Mouse (Mus musculus) heart, embryonic 10.5 days (tissue): ENCODE results near the gene Crip2. TPM values are rescaled to one million over a fixed set of nuclear protein-coding genes. Genes with fewer than 3 reads are reported as not detected.

Experiments used
- DNase-seq: peaks from one replicate; pipeline ENCODE4 v3.0.0-alpha.2; 2017; ENCODE audit warnings: low spot score
- H3K27ac ChIP-seq: fragments of 300-500 bp; sonication (generic); 2 replicates; pipeline ENCODE4 v1.5.1; 2016; ENCODE audit warnings: mild to moderate bottlenecking
- H3K27me3 ChIP-seq: fragments of 300-500 bp; sonication (generic); 2 replicates; pipeline ENCODE4 v1.6.1; 2016; ENCODE audit warnings: mild to moderate bottlenecking; ENCODE audit not compliant: poor library complexity, insufficient read depth, severe bottlenecking
- H3K36me3 ChIP-seq: fragments of 300-500 bp; sonication (generic); 2 replicates; pipeline ENCODE4 v1.6.1; 2016; ENCODE audit warnings: mild to moderate bottlenecking, moderate library complexity
- H3K4me1 ChIP-seq: fragments of 300-500 bp; sonication (generic); 2 replicates; pipeline ENCODE4 v1.6.1; 2016; ENCODE audit warnings: mild to moderate bottlenecking
- H3K4me3 ChIP-seq: fragments of 300-500 bp; sonication (generic); 2 replicates; pipeline ENCODE4 v1.5.1; 2016; ENCODE audit warnings: mild to moderate bottlenecking, moderate library complexity
- H3K9me3 ChIP-seq: fragments of 300-500 bp; sonication (generic); 2 replicates; pipeline ENCODE4 v1.6.1; 2016; ENCODE audit warnings: mild to moderate bottlenecking, moderate library complexity
- WGBS: fragments of 180-500 bp; shearing (Covaris S2); methylation state at CpG from one replicate; pipeline ENCODE4 v1.1.7; 2016; 5-methylcytosine and 5-hydroxymethylcytosine counted together
- polyA plus RNA-seq: library from polyadenylated mRNA; unstranded; fragments of >200 nt; fragmentation: Nextera tagmentation; extraction: Ambion mirVana; gene quantifications from 2 replicates; pipeline ENCODE4 v1.2.1, GENCODE M21; 2016

Crip2 gene
- 956 and 1,505 TPM in 2 replicates for polyA plus RNA-seq

- Histone ChIP-seq H3K27me3 (no peaks in the 10 kb centered on the region), H3K27ac (peak within 1 kb of the TSS; percentile 91), H3K9me3 (no peaks in the 10 kb centered on the region), H3K4me1 (peaks cover 91% of the 10 kb centered on the region), H3K36me3 (peaks cover 55% of the 10 kb centered on the region), H3K4me3 (peak within 1 kb of the TSS; percentile 82)
- peak; percentile 97 for DNase-seq
- under 1% methylated on average over 68 of the region's 68 CpGs for WGBS
Observed at GRCm38 (mm10) chr12:113139908-113140615, at the start of gene Crip2. Crip2 (plus strand) TSS chr12:113140236.

GRCm38 (mm10) chr12:113097040-113097439 lies 43.0 kb upstream of the Crip2 start:
- H3K36me3 ChIP-seq: peaks cover 6% of the 10 kb centered on the region; the same call in 1 of the 2 replicates
- no peak for DNase-seq
- peaks cover 34% of the 10 kb centered on the region for H3K4me1 ChIP-seq
- H3K27me3 ChIP-seq: peaks cover 10% of the 10 kb centered on the region; the same call in 1 of the 2 replicates
- 81% methylated on average over 5 of the region's 5 CpGs for WGBS
- H3K4me3 ChIP-seq: peak overlapping the region; percentile 87; the same call in 1 of the 2 replicates
- peak overlapping the region; percentile 98; the same call in 1 of the 2 replicates for H3K27ac ChIP-seq
- no peaks in the 10 kb centered on the region for H3K9me3 ChIP-seq

GRCm38 (mm10) chr12:113097749-113098281 lies 42.2 kb upstream of the Crip2 start, which contains the start of gene Mta1:
Mta1 (plus strand) TSS chr12:113098278.
- Histone ChIP-seq H3K27ac (peak within 1 kb of the TSS; percentile 98), H3K36me3 (peaks cover 11% of the 10 kb centered on the region; the same call in 1 of the 2 replicates), H3K4me3 (peak within 1 kb of the TSS; percentile 87), H3K4me1 (peaks cover 42% of the 10 kb centered on the region), H3K9me3 (no peaks in the 10 kb centered on the region), H3K27me3 (peaks cover 10% of the 10 kb centered on the region; the same call in 1 of the 2 replicates)
- 4% methylated on average over 41 of the region's 53 CpGs for WGBS
- DNase-seq: no peak

- Histone ChIP-seq H3K27ac (peak overlapping the region; percentile 98), H3K9me3 (no peaks in the 10 kb centered on the region), H3K4me1 (peaks cover 49% of the 10 kb centered on the region), H3K36me3 (peaks cover 16% of the 10 kb centered on the region), H3K4me3 (peak overlapping the region; percentile 87), H3K27me3 (peaks cover 10% of the 10 kb centered on the region; the same call in 1 of the 2 replicates)
- WGBS: 3% methylated on average over 56 of the region's 60 CpGs
- no peak for DNase-seq
Observed at GRCm38 (mm10) chr12:113098530-113099151, 41.4 kb upstream of the Crip2 start.

GRCm38 (mm10) chr12:113099470-113100237 lies 40.4 kb upstream of the Crip2 start:
- H3K4me1 ChIP-seq: peaks cover 57% of the 10 kb centered on the region

GRCm38 (mm10) chr12:113100448-113101076 lies 39.5 kb upstream of the Crip2 start:
- H3K36me3 ChIP-seq: peaks cover 29% of the 10 kb centered on the region
- H3K9me3 ChIP-seq: no peaks in the 10 kb centered on the region
- peak overlapping the region; percentile 98; the same call in 1 of the 2 replicates for H3K27ac ChIP-seq
- peaks cover 57% of the 10 kb centered on the region for H3K4me1 ChIP-seq
- WGBS: 77% methylated on average over 5 of the region's 5 CpGs
- DNase-seq: no peak
- H3K4me3 ChIP-seq: peak overlapping the region; percentile 87; the same call in 1 of the 2 replicates
- peaks cover 10% of the 10 kb centered on the region; the same call in 1 of the 2 replicates for H3K27me3 ChIP-seq

More at GRCm38 (mm10) chr12:113099470-113100237, 40.4 kb upstream of the Crip2 start:
- Histone ChIP-seq H3K36me3 (peaks cover 22% of the 10 kb centered on the region), H3K4me3 (peak overlapping the region; percentile 87), H3K27ac (peak overlapping the region; percentile 98), H3K27me3 (peaks cover 10% of the 10 kb centered on the region; the same call in 1 of the 2 replicates), H3K9me3 (no peaks in the 10 kb centered on the region)
- WGBS: 28% methylated on average over 6 of the region's 6 CpGs
- no peak for DNase-seq

- Histone ChIP-seq H3K4me3 (no peak overlapping the region), H3K27me3 (peaks cover 3% of the 10 kb centered on the region; the same call in 1 of the 2 replicates), H3K36me3 (peaks cover 34% of the 10 kb centered on the region), H3K4me1 (peaks cover 57% of the 10 kb centered on the region), H3K27ac (peak overlapping the region; percentile 24; the same call in 1 of the 2 replicates), H3K9me3 (no peaks in the 10 kb centered on the region)
- 85% methylated on average over 9 of the region's 9 CpGs for whole genome bisulfite sequencing
- DNase-seq: no peak
Observed at GRCm38 (mm10) chr12:113101251-113101960, 38.6 kb upstream of the Crip2 start.

- WGBS: 67% methylated on average over 6 of the region's 6 CpGs
- Histone ChIP-seq H3K36me3 (peaks cover 34% of the 10 kb centered on the region), H3K9me3 (no peaks in the 10 kb centered on the region), H3K27ac (peak overlapping the region; percentile 29; the same call in 1 of the 2 replicates), H3K27me3 (no peaks in the 10 kb centered on the region), H3K4me3 (no peak overlapping the region), H3K4me1 (peaks cover 62% of the 10 kb centered on the region)
- DNase-seq: no peak
Observed at GRCm38 (mm10) chr12:113102461-113102860, 37.6 kb upstream of the Crip2 start.

GRCm38 (mm10) chr12:113103846-113104451 lies 36.1 kb upstream of the Crip2 start:
- Histone ChIP-seq H3K36me3 (peaks cover 34% of the 10 kb centered on the region), H3K4me3 (no peak overlapping the region), H3K27me3 (no peaks in the 10 kb centered on the region), H3K27ac (no peak overlapping the region), H3K4me1 (peaks cover 69% of the 10 kb centered on the region), H3K9me3 (no peaks in the 10 kb centered on the region)
- no peak for DNase-seq
- 81% methylated on average over 8 of the region's 8 CpGs for WGBS

- no peak overlapping the region for H3K27ac ChIP-seq
- H3K4me1 ChIP-seq: peaks cover 56% of the 10 kb centered on the region
- WGBS: 93% methylated on average over 6 of the region's 6 CpGs
Observed at GRCm38 (mm10) chr12:113106386-113106785, 33.6 kb upstream of the Crip2 start.

GRCm38 (mm10) chr12:113107431-113108124 lies 32.5 kb upstream of the Crip2 start:
- Histone ChIP-seq H3K27ac (peak overlapping the region; percentile 36; the same call in 1 of the 2 replicates), H3K4me1 (peaks cover 53% of the 10 kb centered on the region)

More at GRCm38 (mm10) chr12:113106386-113106785, 33.6 kb upstream of the Crip2 start:
- DNase-seq: no peak
- H3K4me3 ChIP-seq: no peak overlapping the region
- H3K36me3 ChIP-seq: peaks cover 28% of the 10 kb centered on the region
- H3K27me3 ChIP-seq: no peaks in the 10 kb centered on the region
- H3K9me3 ChIP-seq: no peaks in the 10 kb centered on the region

More at GRCm38 (mm10) chr12:113107431-113108124, 32.5 kb upstream of the Crip2 start:
- H3K4me3 ChIP-seq: no peak overlapping the region
- no peaks in the 10 kb centered on the region for H3K9me3 ChIP-seq
- no peak for DNase-seq
- H3K36me3 ChIP-seq: peaks cover 34% of the 10 kb centered on the region
- H3K27me3 ChIP-seq: no peaks in the 10 kb centered on the region
- 70% methylated on average over 4 of the region's 4 CpGs for WGBS
